Mouse (Mus musculus) forebrain, embryonic 13.5 days (tissue): ENCODE results near the gene Tas2r131. TPM values are rescaled to one million over a fixed set of nuclear protein-coding genes. Genes with fewer than 3 reads are reported as not detected.
"Not testable (repeated sequence)": the region's sequence is repeated elsewhere in the genome, so short reads cannot be mapped to it uniquely, and the experiment has no call there.

ENCODE experiments used
- ATAC-seq: fragments of 200-750 bp; cut with Nextera tagmentation; 2 replicates; pipeline ENCODE4 v1.8.0; 2017
- H3K27ac ChIP-seq: fragments of 300-500 bp; sonication (generic); 2 replicates; pipeline ENCODE4 v1.5.1; 2015; ENCODE audit warnings: inconsistent platforms, mild to moderate bottlenecking, moderate library complexity
- H3K27me3 ChIP-seq: fragments of 300-500 bp; sonication (generic); 2 replicates; pipeline ENCODE4 v1.6.1; 2015; ENCODE audit warnings: mild to moderate bottlenecking, inconsistent platforms
- H3K36me3 ChIP-seq: fragments of 300-500 bp; sonication (generic); 2 replicates; pipeline ENCODE4 v1.6.1; 2015; ENCODE audit warnings: mild to moderate bottlenecking, inconsistent platforms; ENCODE audit not compliant: poor library complexity, severe bottlenecking
- H3K4me1 ChIP-seq: fragments of 300-500 bp; sonication (generic); 2 replicates; pipeline ENCODE4 v1.6.1; 2015; ENCODE audit warnings: inconsistent platforms
- H3K4me2 ChIP-seq: fragments of 300-500 bp; sonication (generic); 2 replicates; pipeline ENCODE4 v1.6.1; 2015; ENCODE audit warnings: inconsistent platforms, mild to moderate bottlenecking, moderate library complexity
- H3K4me3 ChIP-seq: fragments of 300-500 bp; sonication (generic); 2 replicates; pipeline ENCODE4 v1.5.1; 2015; ENCODE audit warnings: mild to moderate bottlenecking, inconsistent platforms
- H3K9ac ChIP-seq: fragments of 300-500 bp; sonication (generic); 2 replicates; pipeline ENCODE4 v1.6.1; 2015; ENCODE audit warnings: mild to moderate bottlenecking, inconsistent platforms
- H3K9me3 ChIP-seq: fragments of 300-500 bp; sonication (generic); replicated peaks from 2 replicates; pipeline ENCODE4 v1.6.1; 2016; ENCODE audit warnings: inconsistent platforms
- WGBS: fragments of 180-500 bp; shearing (Covaris S2); methylation state at CpG from one replicate; pipeline ENCODE4 v1.1.7; 2015; 5-methylcytosine and 5-hydroxymethylcytosine counted together
- polyA plus RNA-seq: library from polyadenylated mRNA; unstranded; fragments of >200 nt; fragmentation: Nextera tagmentation; extraction: Ambion mirVana; gene quantifications from 2 replicates; pipeline ENCODE4 v1.2.1, GENCODE M21; 2015

Gene Tas2r131
- not detected in 2 replicates for polyA plus RNA-seq

DNA sequence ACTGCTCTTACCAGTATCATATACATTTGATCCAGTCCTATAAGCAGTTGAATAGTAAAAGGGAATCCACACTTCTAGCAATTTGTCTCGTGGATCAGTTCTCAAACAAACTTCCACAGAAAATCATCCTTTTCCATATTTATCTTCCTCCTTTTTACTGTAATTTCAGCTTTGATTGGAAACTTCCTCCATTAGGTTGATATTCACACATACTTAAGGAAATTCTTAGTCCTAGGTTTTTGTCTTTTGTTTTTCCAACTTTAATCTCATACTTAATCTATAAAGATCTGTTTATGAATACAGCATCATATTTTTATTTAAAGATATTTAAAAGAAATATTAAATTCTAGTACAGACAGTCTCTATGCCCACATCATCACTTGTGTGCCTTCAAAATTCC, at the start of gene Tas2r131:
Gene Tas2r131, minus strand, starts transcription at position 101 of the 400 bp plus-strand sequence.
- no peaks in the 10 kb centered on the region for H3K36me3 ChIP-seq
- 57% methylated on average over 1 of the region's 1 CpGs for WGBS
- no peaks in the 10 kb centered on the region for H3K9me3 ChIP-seq
- no peaks in the 10 kb centered on the region for H3K27me3 ChIP-seq
- ATAC-seq: no peak
- H3K4me2 ChIP-seq: no peak within 1 kb of the TSS
- no peak within 1 kb of the TSS for H3K27ac ChIP-seq
- H3K4me1 ChIP-seq: no peaks in the 10 kb centered on the region
- no peak within 1 kb of the TSS for H3K4me3 ChIP-seq
- no peak within 1 kb of the TSS for H3K9ac ChIP-seq

DNA sequence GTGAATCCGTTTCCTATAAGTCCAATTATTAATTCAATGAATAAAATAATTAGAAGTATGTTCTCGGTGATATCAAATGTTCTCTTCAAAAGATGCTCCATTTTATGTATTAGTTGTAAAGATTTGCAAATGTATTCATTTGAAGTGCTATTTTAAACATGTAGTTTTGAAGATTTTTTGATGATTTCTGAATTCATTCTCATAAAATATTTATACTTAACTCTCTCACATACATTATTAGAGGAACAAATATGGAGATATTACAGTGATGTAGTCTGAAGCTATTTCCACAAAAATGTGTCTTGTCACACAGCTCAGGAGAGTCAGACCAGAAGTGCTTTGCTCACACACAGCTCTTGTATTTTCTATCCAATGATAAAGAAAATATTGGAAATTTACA, 23.1 kb upstream of the Tas2r131 start, which contains the start of gene Tas2r109:
Gene Tas2r109, minus strand, starts transcription at position 101 of the 400 bp plus-strand sequence.
- ATAC-seq: no peak
- no peak within 1 kb of the TSS for H3K9ac ChIP-seq
- H3K27ac ChIP-seq: no peak within 1 kb of the TSS
- no peak within 1 kb of the TSS for H3K4me3 ChIP-seq
- H3K36me3 ChIP-seq: no peaks in the 10 kb centered on the region
- no peaks in the 10 kb centered on the region for H3K27me3 ChIP-seq
- H3K4me2 ChIP-seq: no peak within 1 kb of the TSS
- H3K4me1 ChIP-seq: no peaks in the 10 kb centered on the region
- 76% methylated on average over 2 of the region's 2 CpGs for WGBS
- H3K9me3 ChIP-seq: no peaks in the 10 kb centered on the region

DNA sequence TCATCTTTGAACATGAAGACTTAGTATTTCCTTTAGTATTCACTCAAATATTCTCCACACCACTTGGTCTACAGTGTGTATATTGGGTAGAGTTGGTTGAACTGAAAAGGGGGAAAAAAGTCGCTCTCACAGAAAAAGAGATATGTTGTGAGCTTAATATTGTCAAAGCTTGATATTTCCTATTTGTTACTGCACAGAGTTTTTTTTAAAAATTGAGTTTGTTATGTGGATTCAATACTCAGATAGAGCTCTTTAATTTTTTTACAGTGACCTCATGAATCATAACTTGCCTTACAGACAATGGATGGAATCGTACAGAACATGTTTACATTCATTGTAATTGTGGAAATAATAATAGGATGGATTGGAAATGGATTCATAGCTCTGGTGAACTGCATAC, 6.9 kb downstream of the Tas2r131 start, which contains the start of gene Tas2r129:
Gene Tas2r129, plus strand, starts transcription at position 301 of the 400 bp plus-strand sequence.
- H3K9me3 ChIP-seq: no peaks in the 10 kb centered on the region; the same call in 1 of the 2 replicates
- H3K27ac ChIP-seq: no peak within 1 kb of the TSS
- H3K4me1 ChIP-seq: no peaks in the 10 kb centered on the region
- H3K4me3 ChIP-seq: no peak within 1 kb of the TSS
- no peak within 1 kb of the TSS for H3K4me2 ChIP-seq
- WGBS: 79% methylated on average over 2 of the region's 2 CpGs
- no peak within 1 kb of the TSS for H3K9ac ChIP-seq
- no peaks in the 10 kb centered on the region for H3K36me3 ChIP-seq
- no peaks in the 10 kb centered on the region for H3K27me3 ChIP-seq
- ATAC-seq: no peak

DNA sequence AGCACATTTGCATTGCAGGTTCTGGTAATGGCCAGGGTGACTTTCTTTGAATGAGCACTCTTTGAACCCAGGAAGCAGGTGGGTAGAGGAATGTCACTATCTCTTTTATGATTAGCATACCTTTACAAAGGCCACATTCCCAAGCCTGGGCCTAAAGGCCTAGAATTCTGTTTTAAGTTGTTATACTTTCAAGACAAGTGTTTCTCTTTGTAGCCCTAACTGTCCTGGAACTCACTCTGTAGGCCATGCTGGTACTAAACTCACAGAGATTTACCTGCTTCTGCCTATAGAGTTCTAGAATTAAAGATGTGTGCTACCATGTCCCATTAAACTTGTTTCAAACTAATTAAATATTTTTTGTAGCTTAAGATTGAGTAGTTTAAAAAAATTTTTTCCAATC, 16.3 kb downstream of the Tas2r131 start:
- not testable (repeated sequence) for H3K4me1 ChIP-seq, H3K4me2 ChIP-seq, H3K9me3 ChIP-seq, ATAC-seq, H3K9ac ChIP-seq, H3K27me3 ChIP-seq, H3K36me3 ChIP-seq, H3K27ac ChIP-seq, H3K4me3 ChIP-seq

DNA sequence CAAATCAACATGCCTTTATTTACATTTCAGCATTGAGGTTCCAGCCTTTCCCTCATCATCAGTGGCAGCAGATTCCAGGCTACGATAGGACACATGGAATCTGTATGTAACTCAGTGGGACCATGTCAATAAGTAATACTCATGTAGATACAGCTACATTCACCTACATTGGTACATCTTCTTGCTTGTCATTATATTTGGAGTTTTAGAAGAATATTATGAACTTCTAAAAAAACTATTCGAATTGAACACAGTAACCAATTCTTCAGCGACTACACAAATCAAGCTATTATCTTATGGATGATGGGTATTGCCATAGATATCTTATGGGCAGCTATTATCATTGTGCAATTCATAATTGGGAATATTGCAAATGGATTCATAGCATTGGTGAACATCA, 48.4 kb downstream of the Tas2r131 start, which contains the start of gene Tas2r125:
Gene Tas2r125, plus strand, starts transcription at position 301 of the 400 bp plus-strand sequence.
- Histone ChIP-seq H3K4me1 (no peaks in the 10 kb centered on the region), H3K9me3 (no peaks in the 10 kb centered on the region), H3K4me3 (no peak within 1 kb of the TSS), H3K36me3 (no peaks in the 10 kb centered on the region), H3K9ac (no peak within 1 kb of the TSS), H3K4me2 (no peak within 1 kb of the TSS), H3K27me3 (no peaks in the 10 kb centered on the region), H3K27ac (no peak within 1 kb of the TSS)
- no peak for ATAC-seq
- WGBS: 79% methylated on average over 3 of the region's 3 CpGs

Other genes starting within 250 kb of the Tas2r131 start
- gene Tas2r122, start 246.0 kb downstream of the Tas2r131 start, polyA plus RNA-seq: not detected in 2 replicates
- gene Tas2r115, start 219.9 kb downstream of the Tas2r131 start, polyA plus RNA-seq: not detected in 2 replicates
- gene Tas2r124, start 203.2 kb downstream of the Tas2r131 start, polyA plus RNA-seq: not detected in 2 replicates
- gene Tas2r102, start 195.8 kb downstream of the Tas2r131 start, polyA plus RNA-seq: not detected in 2 replicates
- not detected in 2 replicates for gene Tas2r136, start 179.8 kb downstream of the Tas2r131 start, polyA plus RNA-seq
- gene Tas2r117, start 155.1 kb downstream of the Tas2r131 start, polyA plus RNA-seq: not detected in 2 replicates
- not detected in 2 replicates for gene Tas2r123, start 110.8 kb downstream of the Tas2r131 start, polyA plus RNA-seq
- not detected in 2 replicates for gene Tas2r116, start 102.5 kb downstream of the Tas2r131 start, polyA plus RNA-seq
- not detected in 2 replicates for gene Tas2r110, start 89.9 kb downstream of the Tas2r131 start, polyA plus RNA-seq
- not detected in 2 replicates for gene Tas2r113, start 64.9 kb downstream of the Tas2r131 start, polyA plus RNA-seq
- not detected in 2 replicates for gene Tas2r125, start 48.3 kb downstream of the Tas2r131 start, polyA plus RNA-seq
- gene Tas2r129, start 6.8 kb downstream of the Tas2r131 start, polyA plus RNA-seq: not detected in 2 replicates
- gene Tas2r109, start 23.0 kb upstream of the Tas2r131 start, polyA plus RNA-seq: not detected in 2 replicates
- gene Tas2r103, start 79.2 kb upstream of the Tas2r131 start, polyA plus RNA-seq: not detected in 2 replicates
- not detected in 2 replicates for gene Tas2r140, start 97.9 kb upstream of the Tas2r131 start, polyA plus RNA-seq
- gene Smim10l1, start 147.0 kb upstream of the Tas2r131 start, polyA plus RNA-seq: 100 TPM in 2 replicates